Mouse (Mus musculus): Measurements from ENCODE around the gene Cox17.

- no peak for TF ChIP-seq MAX (IDR thresholded peaks at IDR 0.05; ENCODE audit: low read depth)
- TF ChIP-seq POLR2A (IDR thresholded peaks at IDR 0.05; ENCODE audit: insufficient read length, low read depth) = no peak
- peak in 2 of 3 experiments; percentile 80 to 83 for TF ChIP-seq MYOD1 (IDR thresholded peaks at IDR 0.05; ENCODE audit: control insufficient read depth in 1 of 3, insufficient read length in 2 of 3, low read depth in 2 of 3)
- TF ChIP-seq USF1 (IDR thresholded peaks at IDR 0.05; ENCODE audit: low read depth) = no peak
- peak; percentile 78 for TF ChIP-seq TCF12 (IDR thresholded peaks at IDR 0.05; ENCODE audit: insufficient read depth, poor library complexity, severe bottlenecking)
- TF ChIP-seq E2F4 (IDR thresholded peaks at IDR 0.05; ENCODE audit: insufficient read depth) = no peak
- TF ChIP-seq CEBPB (IDR thresholded peaks at IDR 0.05; ENCODE audit: insufficient read depth, poor library complexity, severe bottlenecking) = no peak
- no peak for TF ChIP-seq TCF3 (IDR thresholded peaks at IDR 0.05; ENCODE audit: insufficient read length, low read depth)
- TF ChIP-seq POLR2AphosphoS2 (IDR thresholded peaks at IDR 0.05; ENCODE audit: insufficient read length, low read depth) = no peak
- TF ChIP-seq SRF (IDR thresholded peaks at IDR 0.05; ENCODE audit: control insufficient read depth, insufficient read length, low read depth) = no peak
Observed at GRCm38 (mm10) chr16:38379088-38379487, 32.3 kb downstream of the Cox17 start.
